Mouse (Mus musculus) 416B (cell line): ENCODE data around the gene Ltbr.

ENCODE experiments used
- DNase-seq: peaks from one replicate; pipeline ENCODE4 v3.0.0; 2011; ENCODE audit warnings: low read depth

The Ltbr gene

DNA sequence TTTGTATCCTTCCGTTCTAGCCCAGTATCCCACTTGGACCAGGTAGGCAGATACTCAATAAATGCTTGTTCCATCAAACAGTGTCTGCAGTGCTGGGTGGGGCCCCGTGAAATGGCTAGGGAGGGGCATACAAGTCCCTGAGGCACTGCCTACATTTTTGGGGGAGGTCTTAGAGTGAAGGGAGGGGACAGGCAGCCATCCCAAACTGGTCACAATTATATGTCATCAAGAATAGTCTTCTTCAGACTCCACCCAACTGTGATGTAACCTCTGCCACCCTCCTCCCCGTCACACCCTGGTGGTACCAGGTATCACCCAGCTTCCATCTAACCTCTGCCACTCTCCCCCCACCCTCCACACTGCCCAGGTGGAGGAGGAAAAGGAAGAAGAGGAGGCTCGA is 31.2 kb upstream of the Ltbr start:
- DNase-seq, result no peak

DNA sequence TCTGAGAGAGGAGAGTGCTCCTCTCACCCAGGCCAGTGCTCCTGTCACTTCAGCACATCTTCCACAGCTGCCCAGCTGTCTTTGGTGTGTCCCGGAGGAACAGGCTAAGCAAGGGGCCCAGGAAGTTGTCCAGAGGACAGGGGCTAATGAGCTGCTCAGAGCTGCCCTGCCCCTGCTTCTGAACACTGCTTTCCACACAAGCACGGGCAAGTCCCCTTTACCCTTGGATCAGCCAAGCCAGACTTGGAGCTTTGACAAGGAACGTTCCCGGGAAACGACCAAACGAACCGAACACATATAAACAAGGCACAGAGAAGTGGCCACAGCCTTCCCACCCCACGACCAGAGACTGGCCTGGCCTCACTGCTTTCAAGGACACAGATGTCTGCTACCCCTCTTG is 30.4 kb upstream of the Ltbr start:
- DNase-seq, result no peak

DNA sequence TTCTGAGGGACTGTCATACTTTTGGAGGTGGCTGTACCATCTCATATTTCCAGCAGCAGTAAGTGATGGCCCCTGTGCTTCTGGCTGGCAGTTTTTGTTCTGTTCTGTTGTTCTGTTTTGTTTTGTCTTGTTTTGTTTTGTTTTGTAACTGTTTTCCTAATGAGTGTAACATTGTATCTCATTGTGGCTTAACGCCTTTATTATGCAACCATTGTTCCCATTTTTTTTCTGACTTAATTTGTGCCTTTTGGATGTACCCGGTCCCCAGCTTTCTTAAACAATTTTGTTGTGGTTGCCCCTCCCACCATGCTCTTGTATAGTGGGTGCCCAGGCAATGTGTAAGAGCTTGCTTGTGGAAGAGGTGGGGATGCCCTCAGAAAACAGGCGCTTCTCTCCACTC is 28.5 kb upstream of the Ltbr start:
- no peak for DNase-seq

DNA sequence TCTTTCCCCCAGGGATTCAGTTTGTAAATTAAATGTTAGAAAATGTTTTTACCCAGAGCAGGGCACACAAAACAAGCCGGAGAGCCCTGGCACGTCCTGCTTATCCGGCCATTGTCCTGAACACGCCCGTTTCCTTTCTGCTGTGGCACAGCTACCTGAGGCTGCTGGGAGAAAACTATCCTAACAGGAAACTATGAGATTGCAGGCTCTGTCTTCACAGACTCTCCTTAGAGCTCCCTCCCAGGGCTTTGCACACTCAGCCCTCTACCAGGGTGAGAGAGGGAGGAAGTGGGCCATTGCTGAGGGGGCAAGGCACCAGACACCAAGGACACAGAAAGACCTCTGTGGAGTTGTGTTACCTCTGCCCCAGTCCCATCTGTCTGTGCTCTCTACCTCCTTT is 26.6 kb upstream of the Ltbr start:
- no peak for DNase-seq

DNA sequence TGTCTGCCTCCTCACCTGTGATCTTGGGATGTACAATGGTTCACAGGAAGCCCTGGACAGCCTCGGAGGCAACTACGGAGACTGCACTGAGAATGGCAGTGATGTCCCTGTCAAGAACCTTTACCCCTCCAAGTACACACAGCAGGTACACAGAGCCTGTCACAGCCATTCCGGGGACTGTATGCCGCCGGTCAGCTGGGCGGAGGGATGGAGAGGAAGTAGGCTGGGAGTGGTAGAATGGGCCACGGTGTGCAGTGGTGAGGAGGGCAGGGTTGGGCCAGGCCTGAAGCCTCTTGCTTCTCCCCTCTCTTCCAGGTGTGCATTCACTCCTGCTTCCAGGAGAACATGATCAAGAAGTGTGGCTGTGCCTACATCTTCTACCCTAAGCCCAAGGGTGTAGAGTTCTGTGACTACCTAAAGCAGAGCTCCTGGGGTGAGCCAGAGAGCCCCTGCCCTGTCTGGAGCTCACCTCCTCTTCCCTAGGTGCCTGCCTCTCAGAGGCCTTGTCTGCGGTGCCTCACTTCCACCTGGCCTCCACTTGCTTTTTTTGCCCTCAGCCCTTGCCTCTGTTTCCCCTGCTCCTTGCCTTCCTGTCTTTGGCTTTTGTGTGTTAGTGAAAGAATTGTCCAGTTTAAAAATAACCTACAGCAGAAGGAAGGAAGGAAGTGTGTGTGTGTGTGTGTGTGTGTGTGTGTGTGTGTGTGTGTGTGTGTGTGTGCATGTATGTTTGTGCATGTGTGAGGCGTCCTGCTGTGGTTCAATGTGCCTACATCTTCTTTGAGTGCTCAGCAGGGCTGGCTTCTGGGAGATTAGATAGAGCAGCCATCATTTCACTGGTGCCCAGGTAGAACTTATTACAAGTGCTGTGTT is 25.3 kb upstream of the Ltbr start:
- no peak for DNase-seq

DNA sequence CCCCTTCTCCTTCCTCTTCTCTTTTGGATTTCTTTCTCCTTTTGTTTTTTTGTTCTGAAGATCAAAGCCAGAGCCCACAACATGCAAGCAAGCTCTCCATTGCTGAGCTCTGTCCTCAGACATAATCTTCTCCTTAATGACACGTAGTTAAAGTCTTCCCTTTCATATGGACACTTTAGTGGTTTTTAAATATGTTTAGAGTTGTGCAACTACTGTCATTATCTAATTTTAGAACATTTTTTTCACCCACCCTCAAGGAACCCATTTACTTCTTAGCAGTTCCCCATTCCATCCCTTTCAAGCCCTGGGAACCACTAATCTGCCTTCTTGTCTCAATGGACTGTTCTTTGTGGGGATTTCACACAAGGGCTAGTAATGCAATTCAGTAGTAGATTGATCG is 20.7 kb upstream of the Ltbr start:
- no peak for DNase-seq

DNA sequence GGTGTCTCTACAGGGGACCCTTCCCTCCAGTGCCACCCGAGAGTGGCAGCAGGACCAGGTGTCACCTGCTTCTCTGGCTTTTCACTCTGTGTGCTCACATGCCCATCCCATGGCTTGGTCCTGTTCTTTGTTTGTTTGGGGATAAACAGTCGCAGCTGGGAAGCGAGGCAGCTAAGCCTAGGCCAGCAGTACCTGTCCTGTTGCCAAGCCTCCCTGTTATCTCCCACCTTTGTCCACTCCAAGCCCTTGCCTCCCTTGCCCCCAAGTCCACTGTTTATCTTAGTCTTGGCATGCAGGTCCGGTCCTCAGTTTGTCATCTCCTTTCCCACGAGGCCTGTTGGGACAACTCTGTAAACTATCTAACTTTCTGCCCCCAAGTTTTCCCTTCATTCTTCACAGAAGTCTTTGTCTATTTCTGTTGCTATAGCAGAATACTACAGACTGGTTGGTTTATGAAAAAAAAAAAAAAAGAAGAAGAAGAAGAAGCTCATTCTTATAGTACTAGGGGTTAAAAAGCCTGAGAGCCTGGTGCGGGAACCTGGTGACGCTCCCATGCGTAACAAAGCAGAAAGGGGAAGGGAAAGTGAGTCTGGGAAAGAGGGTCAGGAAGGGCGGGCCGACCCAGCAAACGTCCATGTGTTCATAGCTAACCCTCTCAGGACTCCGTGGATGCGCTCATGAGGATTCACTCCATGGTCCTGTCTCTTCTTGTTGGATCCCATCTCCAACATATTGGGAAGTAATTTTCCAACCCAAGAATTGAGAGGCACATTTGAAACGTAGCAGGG is 19.6 kb upstream of the Ltbr start:
- DNase-seq, result no peak

DNA sequence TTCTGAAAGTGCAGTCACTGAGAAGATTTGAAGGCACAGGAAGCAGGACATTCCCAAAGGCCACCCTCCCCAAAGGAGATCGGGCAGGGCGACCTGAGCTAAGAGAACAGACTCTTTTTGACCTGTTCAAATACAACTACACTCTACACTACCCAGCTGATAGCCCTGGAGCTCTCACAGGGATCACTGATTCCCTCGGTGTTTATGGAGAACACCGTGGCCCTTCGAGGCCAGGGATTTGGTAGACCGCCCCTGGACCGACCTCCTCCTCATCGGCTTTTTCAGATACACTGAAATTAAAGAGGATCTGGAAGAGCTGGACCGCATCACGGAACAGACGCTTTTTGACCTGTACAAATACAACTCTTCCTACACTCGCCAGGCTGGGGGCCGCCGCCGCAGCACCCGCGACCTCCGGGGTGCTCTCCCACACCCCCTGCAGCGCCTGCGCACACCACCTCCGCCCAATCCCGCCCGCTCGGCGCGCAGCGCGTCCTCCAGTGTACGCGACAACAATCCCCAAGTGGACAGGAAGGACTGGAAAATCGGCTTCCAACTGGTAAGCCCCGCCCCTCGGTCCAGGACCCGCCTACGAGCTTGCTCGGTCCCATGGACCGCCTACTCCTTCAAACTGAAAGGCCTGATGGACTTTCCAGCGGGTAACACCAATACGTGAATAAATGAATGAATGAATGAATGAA is 17.1 kb upstream of the Ltbr start:
- DNase-seq, result no peak

DNA sequence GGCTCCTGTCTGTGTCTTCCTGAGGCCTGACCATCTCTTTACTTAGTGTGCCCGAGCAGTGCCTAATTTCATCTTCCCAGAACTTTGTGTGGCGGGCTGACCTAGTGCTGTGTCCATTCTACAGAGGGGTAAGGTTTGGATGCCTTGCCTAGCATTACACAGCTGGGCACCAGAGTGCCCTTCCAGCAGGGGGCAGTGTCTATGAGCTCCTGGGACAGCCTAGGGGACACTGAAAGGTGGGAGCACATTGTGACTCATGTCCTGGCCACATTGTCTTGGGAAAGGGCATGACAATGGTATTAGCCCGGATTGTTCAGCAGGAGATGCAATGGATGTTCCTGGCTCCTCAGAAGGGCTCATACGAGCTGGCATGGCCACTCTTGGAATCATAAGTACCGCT is 14.6 kb upstream of the Ltbr start:
- peak; percentile 69 for DNase-seq

DNA sequence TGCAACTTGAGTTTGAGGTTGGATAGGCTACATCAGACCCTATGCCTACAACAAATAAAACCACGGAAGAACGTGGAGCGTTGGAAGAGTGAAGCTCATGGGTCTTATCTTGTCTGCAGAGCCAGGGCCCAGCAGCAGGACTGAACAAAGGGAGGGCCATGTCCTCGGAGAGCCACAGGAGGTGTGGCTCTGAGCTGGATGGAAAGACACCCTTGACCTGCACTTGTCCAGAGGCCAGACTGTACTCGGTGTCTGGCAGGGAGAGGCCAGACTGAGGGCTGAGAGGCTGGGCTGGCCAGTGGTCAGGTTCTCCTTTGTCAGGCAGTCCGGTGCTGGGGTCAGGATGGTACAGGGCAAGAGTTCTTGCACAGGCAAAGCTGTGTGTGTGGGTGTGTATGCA is 11.7 kb upstream of the Ltbr start:
- no peak for DNase-seq

DNA sequence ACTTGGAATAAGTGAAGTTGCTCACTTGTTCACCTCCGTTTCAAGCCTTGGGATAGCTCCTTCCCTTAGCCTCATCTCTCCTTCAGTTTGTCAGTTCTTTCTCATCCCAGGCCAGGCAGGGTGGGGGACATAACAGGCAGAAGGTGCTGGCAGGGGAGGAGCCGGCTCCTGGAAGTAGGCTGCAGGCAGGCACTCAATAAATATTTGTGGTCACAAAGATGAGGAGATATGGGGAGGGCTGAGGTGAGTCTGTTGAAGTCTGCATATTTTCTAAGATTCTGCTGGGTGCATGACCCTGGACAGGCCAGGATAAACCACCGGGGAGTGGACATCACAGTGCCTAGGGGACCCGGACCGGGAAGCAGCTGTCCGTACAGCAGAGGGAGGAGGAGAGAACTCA is 9.9 kb upstream of the Ltbr start:
- DNase-seq, result no peak

DNA sequence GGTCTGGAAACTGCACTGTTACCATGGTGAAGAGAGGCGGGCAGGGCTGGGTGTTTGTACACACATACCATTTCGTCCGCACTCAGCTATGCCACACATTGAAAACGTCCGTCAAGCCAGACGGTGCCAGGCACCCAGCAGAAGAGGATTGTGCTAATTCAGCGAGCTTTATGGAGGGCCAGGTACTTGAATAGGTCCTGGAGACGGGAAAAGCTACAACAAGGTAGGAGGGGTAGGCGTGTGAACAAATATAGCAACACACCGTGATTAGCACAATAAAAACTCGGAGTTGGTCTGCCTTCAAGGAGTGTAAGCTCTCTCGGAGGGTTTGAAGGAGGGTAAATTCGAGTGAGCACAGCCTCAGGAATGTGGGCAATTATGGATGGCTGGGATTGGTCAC is 9.1 kb upstream of the Ltbr start:
- no peak for DNase-seq

DNA sequence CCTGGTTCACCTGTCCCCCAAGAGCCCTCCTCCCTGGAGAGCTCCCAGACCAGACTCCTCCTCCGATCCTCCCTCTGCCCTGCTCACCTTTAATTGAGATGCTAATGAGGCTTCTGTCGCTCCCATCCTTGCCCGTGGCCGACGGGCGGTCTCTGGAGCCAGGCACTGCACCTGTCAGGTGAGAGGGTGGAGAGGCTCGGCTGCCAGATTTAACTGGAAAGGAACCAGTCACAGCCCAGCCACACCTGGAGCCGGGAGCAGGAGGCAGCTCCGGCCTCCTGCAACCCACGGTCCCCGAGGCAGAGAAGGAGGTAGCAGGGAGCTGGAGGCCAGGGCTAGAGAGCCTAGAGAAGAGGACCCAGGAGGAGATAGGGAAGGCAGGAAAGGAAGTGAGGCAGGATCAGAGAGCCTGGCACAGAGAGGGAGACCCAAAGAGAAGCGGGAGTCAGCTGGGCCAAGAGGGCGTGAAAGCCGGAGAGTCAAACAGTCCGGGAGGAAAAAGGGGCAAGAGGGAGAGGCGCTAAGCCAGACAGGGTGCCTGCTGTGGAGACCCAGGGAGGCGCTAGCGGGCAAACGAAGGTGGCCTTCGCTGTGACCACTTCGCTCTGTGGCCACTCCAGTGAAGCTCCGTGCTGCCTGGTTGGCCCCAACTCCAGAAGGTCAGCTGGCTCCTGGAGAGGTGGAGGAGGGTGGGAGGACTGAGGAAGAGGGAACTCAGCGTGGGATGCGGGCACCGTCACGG is 7.6 kb upstream of the Ltbr start:
- no peak for DNase-seq

DNA sequence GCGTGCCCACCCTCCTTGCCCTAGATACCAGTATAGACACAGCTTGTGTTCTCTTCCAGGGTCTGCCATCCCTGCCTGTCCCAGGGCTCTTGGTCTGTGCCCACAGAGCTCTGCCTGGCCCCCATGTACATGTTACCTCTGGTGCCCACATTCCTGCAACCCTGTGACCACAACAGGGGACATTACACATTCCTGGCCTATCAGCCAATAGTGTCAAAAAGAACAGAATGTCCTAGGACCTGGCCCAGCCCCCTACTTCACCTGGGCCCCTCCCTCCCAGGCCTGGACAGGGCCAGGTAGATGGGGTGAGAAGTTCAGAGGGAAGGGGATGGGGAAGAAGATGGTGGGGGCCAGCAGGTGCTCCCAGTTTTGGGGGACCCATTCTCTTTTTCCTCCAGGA is 6.6 kb upstream of the Ltbr start, which contains the start of gene Scnn1a:
Gene Scnn1a (plus strand): TSS at position 337 of the 400 bp plus-strand sequence.
- no peak for DNase-seq

DNA sequence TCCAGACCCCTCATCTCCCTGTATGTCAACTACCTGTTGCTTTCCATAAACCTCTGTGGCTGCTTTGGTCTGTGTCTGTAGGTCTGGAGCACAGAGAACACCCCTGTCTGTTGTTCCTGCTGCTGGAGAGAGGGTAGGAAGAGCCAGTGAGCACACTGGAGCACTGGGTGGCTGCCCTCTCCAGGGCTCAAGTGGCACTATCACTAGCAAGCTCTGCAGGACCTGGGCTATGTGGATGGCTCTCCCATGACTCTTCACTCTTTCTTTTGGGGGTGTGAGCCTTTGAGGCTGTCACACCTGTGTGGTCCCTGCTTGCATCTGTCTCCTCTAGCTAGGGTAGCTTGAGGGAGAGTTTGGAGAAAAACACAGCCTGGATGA is 6.2 kb upstream of the Ltbr start:
- no peak for DNase-seq

DNA sequence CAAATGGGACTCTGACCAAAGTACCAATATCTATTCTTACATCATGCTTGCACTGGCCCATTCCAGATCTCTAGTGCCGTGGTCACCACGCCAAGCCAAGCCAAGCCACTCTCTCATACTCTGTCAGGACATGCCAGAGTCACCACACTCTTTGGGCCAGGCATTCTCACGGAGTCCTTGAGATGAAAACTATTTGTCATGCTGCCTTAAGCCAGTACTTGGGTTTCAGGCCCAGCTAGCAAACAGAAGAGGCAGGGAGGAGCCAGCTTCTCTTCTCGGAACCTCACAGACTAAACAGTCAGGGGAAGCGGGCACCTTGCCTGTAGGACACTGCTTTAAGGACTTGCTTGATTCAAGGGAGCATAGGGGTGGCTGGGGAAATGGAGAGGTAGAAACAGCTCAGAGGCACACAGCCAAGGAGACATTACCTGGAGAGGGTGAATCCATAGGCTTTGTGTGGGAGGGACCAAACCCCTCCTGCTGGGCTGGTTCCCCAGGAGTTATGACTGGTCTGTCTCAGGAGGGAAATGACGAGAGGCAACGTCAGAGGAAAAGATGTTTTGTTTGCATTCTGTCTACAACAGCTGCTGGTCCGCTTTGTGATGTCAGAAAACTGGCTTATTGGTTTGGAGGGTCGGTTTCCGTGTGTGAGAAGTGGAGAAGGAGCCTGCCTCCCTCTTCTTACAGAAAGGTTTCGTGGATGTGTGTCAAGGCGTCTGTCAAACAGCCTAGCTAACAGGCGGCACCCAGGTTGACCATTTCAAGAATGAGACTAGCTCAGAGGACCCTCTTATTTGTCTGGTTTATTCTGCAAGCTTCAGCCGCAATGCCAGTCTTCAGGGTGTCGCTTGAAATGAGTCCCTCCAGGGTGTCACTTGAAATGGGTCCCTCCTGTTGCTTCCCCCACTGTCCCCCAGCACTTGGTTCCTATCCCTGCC is 5.6 kb upstream of the Ltbr start:
- no peak for DNase-seq

DNA sequence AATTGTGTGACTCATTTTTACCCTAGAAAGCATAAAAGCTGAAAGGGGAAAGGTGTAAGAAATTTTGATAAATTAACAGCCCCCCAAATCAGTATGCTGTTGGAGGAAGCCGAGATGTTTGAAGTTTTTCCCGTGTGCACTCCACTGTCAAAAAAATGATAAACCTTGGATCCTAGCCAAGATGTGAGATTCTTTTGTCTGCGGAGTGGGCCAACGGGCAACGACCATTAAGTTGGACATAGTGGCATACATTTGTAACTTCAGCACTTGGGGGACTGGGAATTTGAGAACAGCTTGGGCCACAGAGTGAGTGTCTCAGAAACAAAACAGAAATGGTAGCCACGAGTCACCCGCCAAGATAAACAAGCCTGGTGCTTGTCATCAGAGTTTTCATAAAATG is 3.4 kb upstream of the Ltbr start:
- no peak for DNase-seq

DNA sequence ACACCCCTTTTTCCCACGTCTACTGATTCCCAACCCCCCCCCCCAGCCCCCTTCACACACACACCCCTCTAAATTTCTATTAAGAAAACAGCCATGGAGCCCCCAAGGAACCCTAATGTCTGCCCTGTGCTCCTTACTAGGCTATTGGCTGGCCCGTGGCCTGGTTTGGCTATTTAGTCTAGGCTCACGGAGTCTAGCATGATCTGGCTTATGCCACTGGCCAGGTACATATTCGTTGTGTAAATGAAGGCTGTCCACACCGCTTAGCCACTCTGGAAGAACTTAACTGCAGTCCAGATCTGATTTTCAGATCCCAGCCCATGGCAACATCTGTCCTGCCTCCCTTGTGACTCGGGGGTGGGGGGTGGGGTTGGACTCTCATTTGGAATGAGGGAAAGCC is 1.1 kb upstream of the Ltbr start:
- no peak for DNase-seq

DNA sequence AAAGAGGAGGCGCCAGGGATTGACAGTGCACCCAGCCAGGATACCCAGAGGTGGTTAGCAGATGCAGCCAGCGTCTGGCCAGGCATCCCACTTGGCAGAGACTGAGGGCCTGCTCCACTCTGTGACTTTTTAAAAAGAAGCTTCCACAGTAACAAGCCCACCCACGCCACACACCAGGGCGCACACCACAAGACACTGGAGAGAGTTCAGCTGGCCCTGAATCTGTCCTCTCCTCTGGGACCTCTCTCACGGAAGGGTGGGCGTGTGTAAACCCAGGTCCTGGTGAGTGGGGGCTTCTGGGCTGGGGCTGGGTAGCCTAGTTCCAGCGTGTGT is 512 bp upstream of the Ltbr start:
- no peak for DNase-seq

DNA sequence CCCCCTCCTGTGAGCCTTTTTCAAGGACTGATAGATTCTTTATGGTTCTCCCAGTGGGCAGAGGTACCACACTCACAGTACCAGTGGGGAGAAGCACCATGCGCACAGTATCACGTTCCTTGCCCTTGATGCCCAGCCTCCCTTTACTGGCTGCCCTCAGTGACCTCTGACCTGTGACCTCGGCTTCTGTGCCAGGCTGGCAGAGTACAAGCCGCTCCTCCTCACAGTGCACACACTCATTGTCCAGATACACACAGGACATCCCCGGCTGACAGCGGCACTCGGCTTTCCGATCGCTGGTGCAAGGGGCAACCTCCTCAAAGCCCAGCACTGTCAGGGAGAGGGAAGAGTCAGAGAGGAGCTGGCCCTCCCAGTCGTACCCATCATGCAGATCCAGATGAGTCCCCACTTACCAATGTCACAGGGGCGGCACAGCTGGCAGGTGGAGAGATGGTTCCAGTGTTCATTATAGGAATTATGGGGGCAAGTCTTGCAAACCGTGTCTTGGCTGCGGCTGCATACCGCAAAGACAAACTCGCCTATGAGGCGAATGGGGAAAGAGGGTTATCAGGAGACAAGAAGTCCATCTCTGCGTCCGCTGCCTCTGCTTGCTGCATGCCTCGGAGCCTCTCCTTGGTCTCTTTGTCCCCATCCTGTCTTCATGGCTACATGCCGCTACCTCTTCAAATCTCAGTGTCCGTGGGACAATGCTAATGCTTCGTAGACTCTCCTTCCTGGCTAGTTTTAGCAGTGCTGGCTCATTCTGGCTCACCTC is 917 bp downstream of the Ltbr start:
- peak; percentile 23 for DNase-seq
